Mouse (Mus musculus) heart, postnatal 0 days (tissue): ENCODE measurements around the gene Twf2. TPM values are rescaled to one million over a fixed set of nuclear protein-coding genes. Genes with fewer than 3 reads are reported as not detected.
A peak's percentile ranks its signal among the peaks of the same experiment; 100 is the strongest.

Experiments
- ATAC-seq: fragments of 200-750 bp; cut with Nextera tagmentation; 2 replicates; pipeline ENCODE4 v1.8.0; 2017; ENCODE audit warnings: low read depth, moderate number of reproducible peaks, moderate library complexity; ENCODE audit not compliant: insufficient read depth
- DNase-seq: peaks from one replicate; pipeline ENCODE4 v3.0.0-alpha.2; 2016; ENCODE audit warnings: low spot score
- H3K27ac ChIP-seq: fragments of 300-500 bp; sonication (generic); 2 replicates; pipeline ENCODE4 v1.5.1; 2014; ENCODE audit warnings: low read depth, mild to moderate bottlenecking
- H3K27me3 ChIP-seq: fragments of 300-500 bp; sonication (generic); 2 replicates; pipeline ENCODE4 v1.6.1; 2014; ENCODE audit warnings: low read length, mixed read lengths; ENCODE audit not compliant: control insufficient read depth, insufficient read depth
- H3K36me3 ChIP-seq: fragments of 300-500 bp; sonication (generic); replicated peaks from 2 replicates; pipeline ENCODE4 v1.6.1; 2014; ENCODE audit warnings: low read length, mixed read lengths; ENCODE audit not compliant: control insufficient read depth, insufficient read depth
- H3K4me1 ChIP-seq: fragments of 300-500 bp; sonication (generic); 2 replicates; pipeline ENCODE4 v1.6.1; 2014; ENCODE audit warnings: antibody characterized with exemption; ENCODE audit not compliant: control insufficient read depth, insufficient read depth
- H3K4me2 ChIP-seq: fragments of 300-500 bp; sonication (generic); 2 replicates; pipeline ENCODE4 v1.6.1; 2014; ENCODE audit warnings: low read depth, mild to moderate bottlenecking, low read length, moderate library complexity
- H3K4me3 ChIP-seq: fragments of 300-500 bp; sonication (generic); 2 replicates; pipeline ENCODE4 v1.5.1; 2014; ENCODE audit warnings: low read depth, low read length
- H3K9ac ChIP-seq: fragments of 300-500 bp; sonication (generic); replicated peaks from 2 replicates; pipeline ENCODE4 v1.6.1; 2014; ENCODE audit warnings: low read depth, low read length, mixed read lengths
- H3K9me3 ChIP-seq: fragments of 300-500 bp; sonication (generic); replicated peaks from 2 replicates; pipeline ENCODE4 v1.6.1; 2016; ENCODE audit warnings: low read length; ENCODE audit not compliant: control insufficient read depth
- CTCF ChIP-seq: IDR thresholded peaks from 2 replicates; pipeline ENCODE4 v1.5.1; 2016; ENCODE audit warnings: antibody characterized with exemption, control low read depth, low read depth
- EP300 ChIP-seq: IDR thresholded peaks from 2 replicates; pipeline ENCODE4 v1.6.1; 2016; ENCODE audit warnings: antibody characterized with exemption, low read depth
- WGBS: fragments of 180-500 bp; shearing (Covaris S2); extraction: QIAGEN DNeasy Blood & Tissue Kit; methylation state at CpG from one replicate; pipeline ENCODE4 v1.1.7; 2014; 5-methylcytosine and 5-hydroxymethylcytosine counted together
- polyA plus RNA-seq: library from polyadenylated mRNA; unstranded; fragments of >200 nt; fragmentation: Nextera tagmentation; extraction: Ambion mirVana; gene quantifications from 2 replicates; pipeline ENCODE4 v1.2.1, GENCODE M21; 2015
- total RNA-seq: library from RNA; depleted of rRNA; stranded (reverse); fragments of >200 nt; gene quantifications from 2 replicates; pipeline ENCODE4 v1.2.3, GENCODE M21; 2014; ENCODE audit warnings: low replicate concordance

Gene Twf2
- total and polyA plus RNA-seq, 2 experiments from 2014 or later = 57.3 to 92.1 TPM

DNA sequence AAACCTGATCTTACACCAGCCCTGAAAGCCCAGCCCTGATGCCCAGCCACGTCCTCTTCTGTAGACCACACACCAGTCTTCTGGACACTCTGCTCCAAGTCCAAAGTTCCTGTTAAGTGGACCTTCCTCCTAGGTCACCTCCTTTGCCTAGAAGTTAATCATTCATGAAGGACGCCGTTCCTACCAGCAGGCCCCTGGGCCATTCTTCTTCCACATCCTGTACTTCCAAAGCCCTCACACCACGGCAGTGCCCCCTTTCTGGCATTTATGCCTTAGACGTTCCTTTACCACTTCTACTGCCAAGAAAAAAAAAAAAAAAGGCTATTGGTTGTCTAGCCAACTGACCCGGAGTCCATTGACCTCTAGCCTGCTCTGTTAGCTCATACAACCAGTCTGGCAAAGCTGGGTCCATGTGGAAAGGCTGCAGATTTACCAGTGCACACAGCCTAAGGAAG is 44.8 kb upstream of the Twf2 start, which contains the start of gene Glyctk:
Glyctk (minus strand) TSS at position 102 of the 455 bp plus-strand sequence.
- no peaks in the 10 kb centered on the region for H3K9me3 ChIP-seq
- no peak within 1 kb of the TSS for H3K9ac ChIP-seq
- H3K27me3 ChIP-seq = no peaks in the 10 kb centered on the region
- H3K36me3 ChIP-seq = no peaks in the 10 kb centered on the region
- 80% methylated on average over 6 of the region's 6 CpGs for WGBS
- H3K4me2 ChIP-seq = no peak within 1 kb of the TSS
- no peak for ATAC-seq
- 0 out of 2 replicates have a peak, but pooled peaks cover 5% of the 10 kb centered on the region for H3K4me1 ChIP-seq
- DNase-seq = no peak
- H3K4me3 ChIP-seq = no peak within 1 kb of the TSS
- TF ChIP-seq CTCF = no peak
- TF ChIP-seq EP300 = no peak
- no peak within 1 kb of the TSS for H3K27ac ChIP-seq

DNA sequence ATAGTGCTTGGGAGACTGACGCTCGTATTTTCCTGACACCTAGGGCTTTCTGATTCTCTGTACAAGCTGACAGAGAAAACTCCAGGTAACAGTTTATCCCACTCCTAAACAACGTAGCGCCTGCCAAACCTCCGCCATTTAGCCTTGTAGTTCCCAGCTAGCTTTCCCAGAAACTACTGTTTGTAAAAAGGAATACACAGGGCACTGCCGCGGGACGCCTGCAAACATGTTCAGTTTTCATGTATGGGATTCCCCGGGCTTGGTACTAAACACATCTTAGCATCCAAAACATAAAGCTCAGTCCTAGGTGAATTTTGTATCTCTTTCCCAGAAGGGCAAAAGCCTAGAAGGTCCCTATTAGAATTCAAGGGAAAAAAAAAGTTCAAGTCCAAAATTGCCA is 43.7 kb upstream of the Twf2 start:
- DNase-seq (no peak), ATAC-seq (no peak)
- Histone ChIP-seq H3K9ac (no peak overlapping the region), H3K36me3 (no peaks in the 10 kb centered on the region), H3K4me2 (peak overlapping the region; percentile 66), H3K27ac (no peak overlapping the region), H3K27me3 (no peaks in the 10 kb centered on the region), H3K4me1 (0 out of 2 replicates have a peak, but pooled peaks cover 5% of the 10 kb centered on the region), H3K4me3 (peak overlapping the region; percentile 61; the same call in 1 of the 2 replicates), H3K9me3 (no peaks in the 10 kb centered on the region)
- WGBS = 80% methylated on average over 9 of the region's 9 CpGs
- TF ChIP-seq EP300 (no peak), CTCF (no peak)

DNA sequence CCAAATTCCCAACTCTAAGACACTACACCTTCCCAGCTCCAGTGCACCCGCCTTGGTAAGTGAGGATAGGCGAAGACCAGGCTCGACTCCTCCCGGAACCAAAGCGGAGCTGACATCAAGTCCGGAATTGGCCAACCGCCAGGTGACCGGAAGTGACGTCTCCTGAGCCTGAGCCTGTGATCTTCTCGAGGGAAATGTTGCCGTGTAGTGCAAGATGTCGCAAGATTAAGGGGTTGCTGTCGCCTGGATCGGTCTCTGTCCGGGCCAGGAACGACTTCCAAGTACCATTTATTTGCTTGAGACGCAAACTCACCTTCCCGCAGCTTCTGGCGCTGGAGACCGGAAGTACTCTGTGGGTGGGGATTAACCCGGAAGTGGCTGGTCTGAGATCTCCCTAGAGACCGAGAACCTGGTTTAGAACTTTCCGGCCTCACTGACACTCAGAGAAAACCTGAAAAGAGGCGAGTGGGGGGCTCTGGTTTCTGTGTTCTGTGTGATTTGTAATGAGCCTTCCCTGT is 43.1 kb upstream of the Twf2 start:
- peak overlapping the region; percentile 61 for H3K4me3 ChIP-seq
- ATAC-seq = peak; percentile 92

DNA sequence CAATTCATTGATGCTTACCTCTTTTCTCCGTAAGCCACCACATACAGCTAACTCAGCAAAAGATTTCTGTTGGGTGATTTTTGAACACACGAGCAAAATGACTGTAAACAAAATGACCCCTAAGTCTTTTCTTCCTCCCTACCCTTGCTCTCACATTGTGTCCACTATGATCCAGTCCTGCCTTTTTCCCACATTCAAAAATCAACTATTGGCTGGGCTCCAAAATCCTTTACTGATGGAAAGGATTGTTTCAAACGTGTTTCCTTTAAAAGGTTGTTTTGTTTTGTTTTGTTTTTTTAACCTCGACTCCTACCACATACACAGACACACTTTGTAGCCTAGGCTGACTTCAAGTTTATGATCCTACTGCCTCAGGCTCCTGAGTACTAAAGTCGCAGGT is 42.5 kb upstream of the Twf2 start:
- no peaks in the 10 kb centered on the region for H3K27me3 ChIP-seq
- DNase-seq (no peak), ATAC-seq (no peak)
- H3K9me3 ChIP-seq = no peaks in the 10 kb centered on the region
- H3K9ac ChIP-seq = peak overlapping the region; percentile 56
- H3K4me2 ChIP-seq = peak overlapping the region; percentile 66
- peak overlapping the region; percentile 89 for H3K27ac ChIP-seq
- H3K36me3 ChIP-seq = no peaks in the 10 kb centered on the region
- TF ChIP-seq EP300 (no peak), CTCF (no peak)
- peak overlapping the region; percentile 61 for H3K4me3 ChIP-seq
- H3K4me1 ChIP-seq = 0 out of 2 replicates have a peak, but pooled peaks cover 5% of the 10 kb centered on the region
- WGBS = 38% methylated on average over 5 of the region's 5 CpGs

More for the DNA sequence above, 43.1 kb upstream of the Twf2 start:
- peak overlapping the region; percentile 66 for H3K4me2 ChIP-seq
- no peaks in the 10 kb centered on the region for H3K36me3 ChIP-seq
- peak overlapping the region; percentile 89 for H3K27ac ChIP-seq
- TF ChIP-seq EP300 = peak; percentile 80; the same call in 1 of the 2 replicates
- TF ChIP-seq CTCF = no peak
- H3K9me3 ChIP-seq = no peaks in the 10 kb centered on the region
- peak overlapping the region; percentile 56 for H3K9ac ChIP-seq
- H3K4me1 ChIP-seq = 0 out of 2 replicates have a peak, but pooled peaks cover 5% of the 10 kb centered on the region
- peak; percentile 87 for DNase-seq
- WGBS = 3% methylated on average over 24 of the region's 24 CpGs
- H3K27me3 ChIP-seq = no peaks in the 10 kb centered on the region

DNA sequence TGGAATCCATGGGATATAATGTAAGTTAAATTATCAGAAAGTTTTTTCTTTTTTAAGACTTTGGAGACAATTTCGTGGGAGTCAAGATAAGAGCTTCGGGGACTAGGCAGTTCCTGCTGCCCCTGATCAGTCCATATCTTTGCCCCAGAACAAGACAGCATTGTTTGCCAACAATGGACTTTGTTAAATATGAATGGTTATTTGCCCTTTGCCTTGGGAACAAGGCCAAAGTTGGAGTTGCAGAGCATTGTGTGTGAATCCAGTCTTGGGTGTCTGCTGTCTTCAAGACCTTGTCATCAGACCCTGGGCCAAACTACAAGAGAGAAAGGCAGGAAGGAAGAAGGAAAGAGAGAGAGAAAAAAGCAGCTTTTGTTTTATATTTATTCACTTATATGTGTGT is 36.2 kb upstream of the Twf2 start:
- 51% methylated on average over 2 of the region's 2 CpGs for WGBS
- Histone ChIP-seq H3K27me3 (no peaks in the 10 kb centered on the region), H3K4me2 (no peak overlapping the region), H3K4me3 (no peak overlapping the region), H3K4me1 (peaks cover 7% of the 10 kb centered on the region; the same call in 1 of the 2 replicates), H3K36me3 (no peaks in the 10 kb centered on the region), H3K9ac (no peak overlapping the region), H3K9me3 (no peaks in the 10 kb centered on the region), H3K27ac (no peak overlapping the region)
- no peak for DNase-seq
- TF ChIP-seq EP300 = no peak
- TF ChIP-seq CTCF = no peak
- no peak for ATAC-seq
